Mouse (Mus musculus) liver, adult 2 months (tissue): Measurements from ENCODE around the gene Ift57. TPM values are rescaled to one million over a fixed set of nuclear protein-coding genes. Genes with fewer than 3 reads are reported as not detected.

ENCODE experiments used
- DNase-seq: peaks from one replicate; pipeline ENCODE4 v3.0.0-alpha.2; 2011; ENCODE audit warnings: low read depth, low spot score; ENCODE audit errors: extremely low read depth
- H3K27ac ChIP-seq: fragments of 200-500 bp; replicated peaks from 2 replicates; pipeline ENCODE4 v1.5.1; 2012; ENCODE audit warnings: low read depth, mild to moderate bottlenecking, control low read depth, inconsistent platforms, low read length; ENCODE audit not compliant: insufficient read depth
- H3K27me3 ChIP-seq: fragments of 200-500 bp; 2 replicates; pipeline ENCODE4 v1.6.1; 2012; ENCODE audit warnings: mild to moderate bottlenecking, moderate library complexity, low read length, inconsistent platforms; ENCODE audit not compliant: control insufficient read depth, insufficient read depth
- H3K36me3 ChIP-seq: fragments of 200-500 bp; 2 replicates; pipeline ENCODE4 v1.6.1; 2012; ENCODE audit warnings: low read length, inconsistent platforms; ENCODE audit not compliant: control insufficient read depth, insufficient read depth
- H3K4me1 ChIP-seq: fragments of 200-500 bp; 2 replicates; pipeline ENCODE4 v1.6.1; 2011; ENCODE audit warnings: low read length; ENCODE audit not compliant: control insufficient read depth, insufficient read depth
- H3K4me3 ChIP-seq: fragments of 200-500 bp; 2 replicates; pipeline ENCODE4 v1.5.1; 2011; ENCODE audit warnings: low read depth, mild to moderate bottlenecking, control low read depth, low read length, moderate library complexity; ENCODE audit not compliant: insufficient read depth
- H3K79me2 ChIP-seq: fragments of 200-500 bp; 2 replicates; pipeline ENCODE4 v1.6.1; 2012; ENCODE audit warnings: inconsistent platforms, mild to moderate bottlenecking, low read length, moderate library complexity; ENCODE audit not compliant: control insufficient read depth, insufficient read depth
- H3K9ac ChIP-seq: fragments of 200-500 bp; 2 replicates; pipeline ENCODE4 v1.6.1; 2012; ENCODE audit warnings: low read depth, mild to moderate bottlenecking, control low read depth, inconsistent platforms, low read length
- CTCF ChIP-seq: fragments of 200-500 bp; IDR thresholded peaks from 2 replicates; pipeline ENCODE4 v1.5.1; 2011; ENCODE audit warnings: low read depth, low read length, control low read depth
- POLR2A ChIP-seq: fragments of 200-500 bp; IDR thresholded peaks from 2 replicates; pipeline ENCODE4 v1.6.1; 2011; ENCODE audit warnings: low read length, control low read depth; ENCODE audit not compliant: insufficient read depth; ENCODE audit errors: extremely low read depth
- WGBS: fragments of 180-500 bp; shearing (Covaris S2); methylation state at CpG from one replicate; pipeline ENCODE4 v1.1.7; 2018; 5-methylcytosine and 5-hydroxymethylcytosine counted together
- polyA plus RNA-seq: library from polyadenylated mRNA; depleted of rRNA; stranded (reverse); fragments of >200 nt; gene quantifications from 2 replicates; pipeline ENCODE4 v1.2.3, GENCODE M21; 2012; rRNA removed
- total RNA-seq: library from RNA; depleted of rRNA; stranded (reverse); fragments of >200 nt; gene quantifications from 2 replicates; pipeline ENCODE4 v1.2.3, GENCODE M21; 2014; rRNA removed

Ift57 gene
- total and polyA plus RNA-seq, 2 experiments = 0.31 to 1.2 TPM

- H3K27ac ChIP-seq = no peak overlapping the region
- H3K79me2 ChIP-seq = no peaks in the 10 kb centered on the region
- 0 out of 2 replicates have a peak, but pooled peaks cover 2% of the 10 kb centered on the region for H3K4me1 ChIP-seq
- no peak overlapping the region for H3K4me3 ChIP-seq
- H3K27me3 ChIP-seq = no peaks in the 10 kb centered on the region
- no peak for DNase-seq
- no peak overlapping the region for H3K9ac ChIP-seq
- no peaks in the 10 kb centered on the region for H3K36me3 ChIP-seq
- TF ChIP-seq CTCF (no peak), POLR2A (no peak)
- WGBS = 93% methylated on average over 10 of the region's 10 CpGs
Observed at GRCm38 (mm10) chr16:49806920-49807319, 107.9 kb downstream of the Ift57 start.

- Histone ChIP-seq H3K36me3 (no peaks in the 10 kb centered on the region), H3K27ac (no peak overlapping the region), H3K79me2 (no peaks in the 10 kb centered on the region), H3K4me1 (0 out of 2 replicates have a peak, but pooled peaks cover 2% of the 10 kb centered on the region), H3K27me3 (no peaks in the 10 kb centered on the region), H3K4me3 (no peak overlapping the region), H3K9ac (no peak overlapping the region)
- 80% methylated on average over 7 of the region's 7 CpGs for WGBS
- DNase-seq = no peak
- TF ChIP-seq CTCF (no peak), POLR2A (no peak)
Observed at GRCm38 (mm10) chr16:49807419-49807841, 108.4 kb downstream of the Ift57 start.

GRCm38 (mm10) chr16:49807862-49808430 is 108.9 kb downstream of the Ift57 start:
- TF ChIP-seq POLR2A (no peak), CTCF (no peak)
- H3K4me1 ChIP-seq = 0 out of 2 replicates have a peak, but pooled peaks cover 2% of the 10 kb centered on the region

GRCm38 (mm10) chr16:49811897-49812296 is 112.9 kb downstream of the Ift57 start:
- Histone ChIP-seq H3K4me1 (0 out of 2 replicates have a peak, but pooled peaks cover 2% of the 10 kb centered on the region), H3K36me3 (no peaks in the 10 kb centered on the region), H3K27ac (no peak overlapping the region), H3K4me3 (no peak overlapping the region), H3K9ac (no peak overlapping the region), H3K79me2 (no peaks in the 10 kb centered on the region), H3K27me3 (no peaks in the 10 kb centered on the region)
- TF ChIP-seq POLR2A = no peak
- TF ChIP-seq CTCF = no peak
- DNase-seq = no peak
- WGBS = 75% methylated on average over 2 of the region's 2 CpGs

More at GRCm38 (mm10) chr16:49807862-49808430, 108.9 kb downstream of the Ift57 start:
- H3K27ac ChIP-seq = no peak overlapping the region
- DNase-seq = no peak
- no peaks in the 10 kb centered on the region for H3K79me2 ChIP-seq
- no peaks in the 10 kb centered on the region for H3K36me3 ChIP-seq
- H3K27me3 ChIP-seq = no peaks in the 10 kb centered on the region
- no peak overlapping the region for H3K9ac ChIP-seq
- no peak overlapping the region for H3K4me3 ChIP-seq
- 54% methylated on average over 18 of the region's 18 CpGs for WGBS

- Histone ChIP-seq H3K4me1 (0 out of 2 replicates have a peak, but pooled peaks cover 1% of the 10 kb centered on the region), H3K9ac (no peak overlapping the region), H3K79me2 (no peaks in the 10 kb centered on the region), H3K27me3 (no peaks in the 10 kb centered on the region), H3K27ac (no peak overlapping the region), H3K36me3 (no peaks in the 10 kb centered on the region), H3K4me3 (no peak overlapping the region)
- no peak for DNase-seq
- TF ChIP-seq POLR2A (no peak), CTCF (no peak)
- 93% methylated on average over 10 of the region's 10 CpGs for WGBS
Observed at GRCm38 (mm10) chr16:49812821-49813616, 114.0 kb downstream of the Ift57 start.

GRCm38 (mm10) chr16:49814419-49814818 is 115.4 kb downstream of the Ift57 start:
- Histone ChIP-seq H3K79me2 (no peaks in the 10 kb centered on the region), H3K36me3 (no peaks in the 10 kb centered on the region), H3K4me3 (no peak overlapping the region), H3K4me1 (no peaks in the 10 kb centered on the region), H3K27me3 (no peaks in the 10 kb centered on the region), H3K9ac (no peak overlapping the region), H3K27ac (no peak overlapping the region)
- no peak for DNase-seq
- WGBS = 61% methylated on average over 4 of the region's 4 CpGs
- TF ChIP-seq POLR2A = no peak
- TF ChIP-seq CTCF = no peak

Other genes with a start within 250 kb of the Ift57 start
- gene Cd47, start 101.3 kb downstream of the Ift57 start, total RNA-seq = 87.7 and 99.9 TPM in 2 replicates
- gene Cd47, start 101.3 kb downstream of the Ift57 start, polyA plus RNA-seq = 34.7 and 40.3 TPM in 2 replicates